Mouse (Mus musculus) liver, postnatal 0 days (tissue): ENCODE measurements around the gene Olfr721-ps1. TPM values are rescaled to one million over a fixed set of nuclear protein-coding genes. Genes with fewer than 3 reads are reported as not detected.
A peak's percentile ranks its signal among the peaks of the same experiment; 100 is the strongest.

Experiments
- ATAC-seq: fragments of 200-750 bp; cut with Nextera tagmentation; 2 replicates; pipeline ENCODE4 v1.8.0; 2017; ENCODE audit warnings: mild to moderate bottlenecking, moderate library complexity
- DNase-seq: peaks from one replicate; pipeline ENCODE4 v3.0.0-alpha.2; 2016
- H3K27ac ChIP-seq: fragments of 300-500 bp; sonication (generic); 2 replicates; pipeline ENCODE4 v1.5.1; 2014; ENCODE audit warnings: antibody characterized with exemption, moderate library complexity, mild to moderate bottlenecking, low read depth
- H3K27me3 ChIP-seq: fragments of 300-500 bp; sonication (generic); 2 replicates; pipeline ENCODE4 v1.6.1; 2014; ENCODE audit warnings: low read length, control low read depth, mixed read lengths; ENCODE audit not compliant: insufficient read depth
- H3K36me3 ChIP-seq: fragments of 300-500 bp; sonication (generic); replicated peaks from 2 replicates; pipeline ENCODE4 v1.6.1; 2014; ENCODE audit warnings: mild to moderate bottlenecking, control low read depth, low read length, moderate library complexity, mixed read lengths; ENCODE audit not compliant: insufficient read depth
- H3K4me1 ChIP-seq: fragments of 300-500 bp; sonication (generic); 2 replicates; pipeline ENCODE4 v1.6.1; 2014; ENCODE audit warnings: antibody characterized with exemption, mild to moderate bottlenecking, control low read depth; ENCODE audit not compliant: insufficient read depth
- H3K4me2 ChIP-seq: fragments of 300-500 bp; sonication (generic); 2 replicates; pipeline ENCODE4 v1.6.1; 2014; ENCODE audit warnings: low read depth, mild to moderate bottlenecking, low read length, moderate library complexity, mixed read lengths
- H3K4me3 ChIP-seq: fragments of 300-500 bp; sonication (generic); 2 replicates; pipeline ENCODE4 v1.5.1; 2014; ENCODE audit warnings: low read depth, low read length
- H3K9ac ChIP-seq: fragments of 300-500 bp; sonication (generic); replicated peaks from 2 replicates; pipeline ENCODE4 v1.6.1; 2014; ENCODE audit warnings: mild to moderate bottlenecking, moderate library complexity
- H3K9me3 ChIP-seq: fragments of 300-500 bp; sonication (generic); 2 replicates; pipeline ENCODE4 v1.6.1; 2016; ENCODE audit warnings: mild to moderate bottlenecking, control low read depth, low read length, mixed read lengths
- CTCF ChIP-seq: sonication (generic); IDR thresholded peaks from 2 replicates; pipeline ENCODE4 v1.5.1; 2016; ENCODE audit warnings: antibody characterized with exemption, low read depth
- EP300 ChIP-seq: IDR thresholded peaks from 2 replicates; pipeline ENCODE4 v1.6.1; 2016; ENCODE audit warnings: antibody characterized with exemption, low read depth, mild to moderate bottlenecking
- WGBS: fragments of 180-500 bp; shearing (Covaris S2); extraction: QIAGEN DNeasy Blood & Tissue Kit; methylation state at CpG from one replicate; pipeline ENCODE4 v1.1.7; 2014; ENCODE audit not compliant: insufficient replicate concordance; 5-methylcytosine and 5-hydroxymethylcytosine counted together
- polyA plus RNA-seq: library from polyadenylated mRNA; unstranded; fragments of >200 nt; fragmentation: Nextera tagmentation; extraction: Ambion mirVana; gene quantifications from 2 replicates; pipeline ENCODE4 v1.2.1, GENCODE M21; 2015

Gene Olfr721-ps1
- polyA plus RNA-seq, result not detected in 2 replicates

GRCm38 (mm10) chr14:14400998-14401397 lies at the start of gene Olfr721-ps1:
Olfr721-ps1 (plus strand) TSS chr14:14401298.
- no peak for DNase-seq
- H3K9ac ChIP-seq, result no peak within 1 kb of the TSS
- no peak for ATAC-seq
- TF ChIP-seq CTCF (no peak), EP300 (no peak)
- H3K4me1 ChIP-seq, result no peaks in the 10 kb centered on the region
- no peaks in the 10 kb centered on the region for H3K9me3 ChIP-seq
- H3K4me2 ChIP-seq, result no peak within 1 kb of the TSS
- 78% methylated on average over 2 of the region's 2 CpGs for WGBS
- no peak within 1 kb of the TSS for H3K27ac ChIP-seq
- no peak within 1 kb of the TSS for H3K4me3 ChIP-seq
- H3K36me3 ChIP-seq, result no peaks in the 10 kb centered on the region
- H3K27me3 ChIP-seq, result no peaks in the 10 kb centered on the region

- TF ChIP-seq CTCF, result no peak
- no peak for TF ChIP-seq EP300
- Histone ChIP-seq H3K4me3 (no peak overlapping the region), H3K27ac (no peak overlapping the region), H3K4me2 (no peak overlapping the region), H3K4me1 (no peaks in the 10 kb centered on the region), H3K27me3 (no peaks in the 10 kb centered on the region), H3K9ac (no peak overlapping the region), H3K36me3 (no peaks in the 10 kb centered on the region), H3K9me3 (peaks cover 70% of the 10 kb centered on the region)
- 83% methylated on average over 9 of the region's 9 CpGs for WGBS
- DNase-seq (peak; percentile 18), ATAC-seq (no peak)
Measured at GRCm38 (mm10) chr14:14351721-14352590, 49.1 kb upstream of the Olfr721-ps1 start.

- no peak for TF ChIP-seq EP300
- no peak for TF ChIP-seq CTCF
- H3K27me3 ChIP-seq, result no peaks in the 10 kb centered on the region
- peaks cover 65% of the 10 kb centered on the region for H3K9me3 ChIP-seq
- 79% methylated on average over 6 of the region's 6 CpGs for WGBS
- ATAC-seq, result no peak
- DNase-seq, result no peak
- H3K36me3 ChIP-seq, result no peaks in the 10 kb centered on the region
- H3K4me1 ChIP-seq, result no peaks in the 10 kb centered on the region
- H3K4me3 ChIP-seq, result no peak overlapping the region
- no peak overlapping the region for H3K4me2 ChIP-seq
- no peak overlapping the region for H3K27ac ChIP-seq
- H3K9ac ChIP-seq, result no peak overlapping the region
Measured at GRCm38 (mm10) chr14:14352606-14353005, 48.5 kb upstream of the Olfr721-ps1 start.

- no peaks in the 10 kb centered on the region for H3K36me3 ChIP-seq
- WGBS, result 89% methylated on average over 7 of the region's 7 CpGs
- H3K27me3 ChIP-seq, result no peaks in the 10 kb centered on the region
- no peaks in the 10 kb centered on the region for H3K4me1 ChIP-seq
- DNase-seq (no peak), ATAC-seq (no peak)
- no peak overlapping the region for H3K4me2 ChIP-seq
- no peak overlapping the region for H3K27ac ChIP-seq
- no peak overlapping the region for H3K4me3 ChIP-seq
- no peak overlapping the region for H3K9ac ChIP-seq
- H3K9me3 ChIP-seq, result peaks cover 60% of the 10 kb centered on the region
- TF ChIP-seq EP300, result no peak
- TF ChIP-seq CTCF, result no peak
Measured at GRCm38 (mm10) chr14:14353081-14353732, 47.9 kb upstream of the Olfr721-ps1 start.

- H3K4me2 ChIP-seq, result no peak overlapping the region
- peaks cover 53% of the 10 kb centered on the region for H3K9me3 ChIP-seq
- no peaks in the 10 kb centered on the region for H3K27me3 ChIP-seq
- 86% methylated on average over 8 of the region's 8 CpGs for WGBS
- DNase-seq (no peak), ATAC-seq (no peak)
- no peak overlapping the region for H3K4me3 ChIP-seq
- H3K27ac ChIP-seq, result no peak overlapping the region
- no peak overlapping the region for H3K9ac ChIP-seq
- no peaks in the 10 kb centered on the region for H3K36me3 ChIP-seq
- no peaks in the 10 kb centered on the region for H3K4me1 ChIP-seq
- TF ChIP-seq EP300 (no peak), CTCF (no peak)
Measured at GRCm38 (mm10) chr14:14353740-14354510, 47.2 kb upstream of the Olfr721-ps1 start.
